Mouse (Mus musculus): ENCODE results near the gene Gjb6. TPM values are rescaled to one million over a fixed set of nuclear protein-coding genes. Genes with fewer than 3 reads are reported as not detected.

The Gjb6 gene
- polyA plus RNA-seq, 1 experiment from 2014 or later, result 8.7 TPM

- Histone ChIP-seq H3K4me2 (ENCODE audit: low read depth) (no peak within 1 kb of the TSS), H3K9me3 (ENCODE audit: control insufficient read depth, low read length) (no peaks in the 10 kb centered on the region), H3K36me3 (ENCODE audit: control insufficient read depth, insufficient read depth, low read length) (no peaks in the 10 kb centered on the region), H3K4me1 (ENCODE audit: control insufficient read depth, insufficient read depth, low read length) (peaks cover 4% of the 10 kb centered on the region; the same call in 1 of the 2 replicates), H3K27ac (ENCODE audit: low read depth, low read length) (no peak within 1 kb of the TSS), H3K9ac (ENCODE audit: low read length) (no peak within 1 kb of the TSS), H3K27me3 (ENCODE audit: control insufficient read depth, insufficient read depth, low read length) (no peaks in the 10 kb centered on the region), H3K4me3 (ENCODE audit: low read depth, low read length) (no peak within 1 kb of the TSS)
- peak; percentile 40 for DNase-seq (ENCODE audit: low spot score)
- ATAC-seq (ENCODE audit: insufficient read depth, low FRiP score, low TSS enrichment), result no peak
- 15% methylated on average over 13 of the region's 13 CpGs for WGBS
Measured at GRCm38 (mm10) chr14:57115823-57116544, 17.4 kb downstream of the Gjb6 start, which contains the start of gene Gm4491. Gene Gm4491, minus strand, starts transcription at chr14:57115883.

- no peak overlapping the region for H3K4me3 ChIP-seq (ENCODE audit: low read depth, low read length)
- 8% methylated on average over 4 of the region's 4 CpGs for WGBS
- H3K27ac ChIP-seq (ENCODE audit: low read depth, low read length), result no peak overlapping the region
- H3K9ac ChIP-seq (ENCODE audit: low read length), result no peak overlapping the region
- H3K36me3 ChIP-seq (ENCODE audit: control insufficient read depth, insufficient read depth, low read length), result no peaks in the 10 kb centered on the region
- no peak for ATAC-seq (ENCODE audit: insufficient read depth, low FRiP score, low TSS enrichment)
- H3K27me3 ChIP-seq (ENCODE audit: control insufficient read depth, insufficient read depth, low read length), result peaks cover 29% of the 10 kb centered on the region
- H3K4me1 ChIP-seq (ENCODE audit: control insufficient read depth, insufficient read depth, low read length), result 0 out of 2 replicates have a peak, but pooled peaks cover 1% of the 10 kb centered on the region
- no peak overlapping the region for H3K4me2 ChIP-seq (ENCODE audit: low read depth)
- no peaks in the 10 kb centered on the region for H3K9me3 ChIP-seq (ENCODE audit: control insufficient read depth, low read length)
- peak; percentile 61 for DNase-seq (ENCODE audit: low spot score)
Measured at GRCm38 (mm10) chr14:57109194-57109593, 24.2 kb downstream of the Gjb6 start.

- ATAC-seq (ENCODE audit: insufficient read depth, low FRiP score, low TSS enrichment), result no peak
- Histone ChIP-seq H3K27ac (ENCODE audit: low read depth, low read length) (no peak overlapping the region), H3K9me3 (ENCODE audit: control insufficient read depth, low read length) (no peaks in the 10 kb centered on the region), H3K4me3 (ENCODE audit: low read depth, low read length) (no peak overlapping the region), H3K4me2 (ENCODE audit: low read depth) (no peak overlapping the region), H3K27me3 (ENCODE audit: control insufficient read depth, insufficient read depth, low read length) (peaks cover 41% of the 10 kb centered on the region), H3K9ac (ENCODE audit: low read length) (no peak overlapping the region), H3K36me3 (ENCODE audit: control insufficient read depth, insufficient read depth, low read length) (no peaks in the 10 kb centered on the region), H3K4me1 (ENCODE audit: control insufficient read depth, insufficient read depth, low read length) (0 out of 2 replicates have a peak, but pooled peaks cover 2% of the 10 kb centered on the region)
- 68% methylated on average over 5 of the region's 5 CpGs for WGBS
- no peak for DNase-seq (ENCODE audit: low spot score)
Measured at GRCm38 (mm10) chr14:57107916-57108315, 25.5 kb downstream of the Gjb6 start.

DNA sequence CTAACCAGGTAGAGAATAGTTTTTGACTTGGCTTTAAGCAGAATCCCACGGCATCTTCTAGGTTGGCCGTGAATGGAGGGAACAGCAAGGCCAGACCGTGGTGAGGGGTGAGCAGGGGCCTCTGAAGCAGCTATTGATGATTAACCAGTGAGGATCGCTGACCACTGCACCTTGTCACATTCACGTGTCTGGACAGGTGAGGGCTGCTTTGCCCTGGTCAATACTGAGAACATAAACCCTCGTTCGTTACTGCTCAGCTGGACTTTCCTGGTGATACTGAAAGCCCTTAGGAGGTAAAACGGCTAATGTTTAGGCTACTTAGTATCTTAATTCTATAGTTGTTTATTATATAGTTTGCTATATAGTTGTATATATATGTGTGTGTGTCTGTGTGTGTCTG lies 26.3 kb downstream of the Gjb6 start:
- H3K4me3 ChIP-seq (ENCODE audit: low read depth, low read length), result no peak overlapping the region
- H3K4me2 ChIP-seq (ENCODE audit: low read depth), result no peak overlapping the region
- H3K9ac ChIP-seq (ENCODE audit: low read length), result no peak overlapping the region
- H3K9me3 ChIP-seq (ENCODE audit: control insufficient read depth, low read length), result no peaks in the 10 kb centered on the region
- no peak for ATAC-seq (ENCODE audit: insufficient read depth, low FRiP score, low TSS enrichment)
- 0 out of 2 replicates have a peak, but pooled peaks cover 2% of the 10 kb centered on the region for H3K4me1 ChIP-seq (ENCODE audit: control insufficient read depth, insufficient read depth, low read length)
- DNase-seq (ENCODE audit: low spot score), result no peak
- 78% methylated on average over 8 of the region's 8 CpGs for WGBS
- H3K36me3 ChIP-seq (ENCODE audit: control insufficient read depth, insufficient read depth, low read length), result no peaks in the 10 kb centered on the region
- no peak overlapping the region for H3K27ac ChIP-seq (ENCODE audit: low read depth, low read length)
- peaks cover 47% of the 10 kb centered on the region for H3K27me3 ChIP-seq (ENCODE audit: control insufficient read depth, insufficient read depth, low read length)

DNA sequence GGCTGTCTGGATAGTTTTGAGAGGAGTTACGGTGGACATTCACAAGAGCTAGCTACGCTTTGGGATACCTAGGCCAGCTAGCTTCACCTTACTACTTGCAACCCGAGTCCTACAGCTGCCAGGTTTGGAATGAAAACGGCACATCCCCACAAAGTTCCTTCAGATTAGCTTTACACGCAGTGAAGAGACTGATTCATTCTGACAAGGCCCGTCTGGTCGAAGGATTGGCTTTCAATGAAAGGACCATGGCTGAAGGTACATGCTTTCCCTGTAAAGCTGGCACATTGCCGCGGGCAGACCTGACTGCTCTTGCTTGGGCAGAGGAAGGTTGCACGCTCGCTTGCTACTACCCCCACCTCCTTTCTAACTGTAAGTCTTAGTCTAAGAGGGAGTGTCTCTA lies 27.7 kb downstream of the Gjb6 start:
- H3K27ac ChIP-seq (ENCODE audit: low read depth, low read length), result no peak overlapping the region
- H3K4me3 ChIP-seq (ENCODE audit: low read depth, low read length), result no peak overlapping the region
- H3K4me1 ChIP-seq (ENCODE audit: control insufficient read depth, insufficient read depth, low read length), result 0 out of 2 replicates have a peak, but pooled peaks cover 2% of the 10 kb centered on the region
- WGBS, result 47% methylated on average over 11 of the region's 11 CpGs
- no peak overlapping the region for H3K9ac ChIP-seq (ENCODE audit: low read length)
- no peak for DNase-seq (ENCODE audit: low spot score)
- H3K36me3 ChIP-seq (ENCODE audit: control insufficient read depth, insufficient read depth, low read length), result no peaks in the 10 kb centered on the region
- no peaks in the 10 kb centered on the region for H3K9me3 ChIP-seq (ENCODE audit: control insufficient read depth, low read length)
- no peak for ATAC-seq (ENCODE audit: insufficient read depth, low FRiP score, low TSS enrichment)
- H3K4me2 ChIP-seq (ENCODE audit: low read depth), result no peak overlapping the region
- H3K27me3 ChIP-seq (ENCODE audit: control insufficient read depth, insufficient read depth, low read length), result peaks cover 49% of the 10 kb centered on the region

- 11% methylated on average over 14 of the region's 14 CpGs for WGBS
- Histone ChIP-seq H3K4me1 (ENCODE audit: control insufficient read depth, insufficient read depth, low read length) (0 out of 2 replicates have a peak, but pooled peaks cover 2% of the 10 kb centered on the region), H3K4me3 (ENCODE audit: low read depth, low read length) (peak overlapping the region; percentile 58; the same call in 1 of the 2 replicates), H3K36me3 (ENCODE audit: control insufficient read depth, insufficient read depth, low read length) (no peaks in the 10 kb centered on the region), H3K4me2 (ENCODE audit: low read depth) (peak overlapping the region; percentile 100), H3K9me3 (ENCODE audit: control insufficient read depth, low read length) (no peaks in the 10 kb centered on the region), H3K9ac (ENCODE audit: low read length) (no peak overlapping the region), H3K27me3 (ENCODE audit: control insufficient read depth, insufficient read depth, low read length) (peaks cover 49% of the 10 kb centered on the region), H3K27ac (ENCODE audit: low read depth, low read length) (no peak overlapping the region)
- DNase-seq (ENCODE audit: low spot score) (no peak), ATAC-seq (ENCODE audit: insufficient read depth, low FRiP score, low TSS enrichment) (no peak)
Measured at GRCm38 (mm10) chr14:57105111-57105510, 28.3 kb downstream of the Gjb6 start.

GRCm38 (mm10) chr14:57104106-57105023 lies 29.0 kb downstream of the Gjb6 start, which contains the start of gene Gjb2:
Gene Gjb2, minus strand, starts transcription at chr14:57104702.
- Histone ChIP-seq H3K4me2 (ENCODE audit: low read depth) (peak within 1 kb of the TSS; percentile 100), H3K36me3 (ENCODE audit: control insufficient read depth, insufficient read depth, low read length) (no peaks in the 10 kb centered on the region), H3K4me1 (ENCODE audit: control insufficient read depth, insufficient read depth, low read length) (0 out of 2 replicates have a peak, but pooled peaks cover 2% of the 10 kb centered on the region), H3K27me3 (ENCODE audit: control insufficient read depth, insufficient read depth, low read length) (peaks cover 49% of the 10 kb centered on the region), H3K4me3 (ENCODE audit: low read depth, low read length) (peak within 1 kb of the TSS; percentile 58), H3K27ac (ENCODE audit: low read depth, low read length) (no peak within 1 kb of the TSS), H3K9me3 (ENCODE audit: control insufficient read depth, low read length) (no peaks in the 10 kb centered on the region), H3K9ac (ENCODE audit: low read length) (peak within 1 kb of the TSS; percentile 40)
- 0 out of 2 replicates have a peak, but pooled peaks have one; percentile 38 for ATAC-seq (ENCODE audit: insufficient read depth, low FRiP score, low TSS enrichment)
- DNase-seq (ENCODE audit: low spot score), result peak; percentile 55
- under 1% methylated on average over 98 of the region's 101 CpGs for WGBS

DNA sequence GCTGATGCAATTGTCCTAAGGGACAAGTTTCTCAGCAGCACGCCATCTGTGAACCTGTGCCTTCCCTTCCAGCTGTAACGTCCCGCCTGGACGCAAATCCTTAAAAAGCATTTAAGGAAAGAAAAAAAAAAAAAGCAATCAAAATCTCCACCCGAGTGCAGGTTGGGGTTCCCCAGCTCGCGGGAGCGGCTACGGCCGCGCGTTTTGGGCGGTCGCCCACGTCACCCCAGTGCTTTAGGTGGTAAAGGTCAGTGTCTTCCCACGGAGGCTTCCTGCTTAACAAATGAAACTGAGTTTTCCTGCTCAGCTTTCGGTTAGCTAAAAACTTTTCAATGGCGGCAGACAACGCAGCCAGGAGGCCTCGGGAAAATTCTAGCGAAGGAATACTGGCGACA lies 29.7 kb downstream of the Gjb6 start:
- Histone ChIP-seq H3K9ac (ENCODE audit: low read length) (peak overlapping the region; percentile 40), H3K36me3 (ENCODE audit: control insufficient read depth, insufficient read depth, low read length) (no peaks in the 10 kb centered on the region), H3K27ac (ENCODE audit: low read depth, low read length) (no peak overlapping the region), H3K4me3 (ENCODE audit: low read depth, low read length) (peak overlapping the region; percentile 58), H3K9me3 (ENCODE audit: control insufficient read depth, low read length) (no peaks in the 10 kb centered on the region), H3K4me1 (ENCODE audit: control insufficient read depth, insufficient read depth, low read length) (0 out of 2 replicates have a peak, but pooled peaks cover 2% of the 10 kb centered on the region), H3K4me2 (ENCODE audit: low read depth) (peak overlapping the region; percentile 100), H3K27me3 (ENCODE audit: control insufficient read depth, insufficient read depth, low read length) (peaks cover 49% of the 10 kb centered on the region)
- no peak for DNase-seq (ENCODE audit: low spot score)
- WGBS, result 1% methylated on average over 22 of the region's 22 CpGs
- ATAC-seq (ENCODE audit: insufficient read depth, low FRiP score, low TSS enrichment), result no peak

All from neural tube, embryonic 11.5 days (tissue).